Mouse (Mus musculus) left cerebral cortex, adult 18-20 months (tissue): ENCODE data around the gene Chd2. TPM values are rescaled to one million over a fixed set of nuclear protein-coding genes. Genes with fewer than 3 reads are reported as not detected.
A peak's percentile ranks its signal among the peaks of the same experiment; 100 is the strongest.
"Not testable (repeated sequence)": the region's sequence is repeated elsewhere in the genome, so short reads cannot be mapped to it uniquely, and the experiment has no call there.

ENCODE experiments used
- DNase-seq, 2 experiments: peaks; one replicate each; pipeline ENCODE4 v3.0.0; 2021 to 2022; ENCODE audit warnings: low spot score in 2 of 2, mixed read lengths in 1 of 2
- long read RNA-seq, 2 experiments: library from polyadenylated mRNA; stranded (forward); transcript quantifications; one replicate each; pipeline ENCODE4 v2.0.0; 2021
- total RNA-seq, 2 experiments: library from RNA; stranded (reverse); gene quantifications; 2 replicates each; pipeline ENCODE4 v1.2.3; 2021

The Chd2 gene
- total RNA-seq: 10 to 100 TPM; 50.2 to 57.2 TPM
- long read RNA-seq, experiment 1, partial matches to known transcripts: 0 of 10 reads
- long read RNA-seq, experiment 1, other reads (novel, unspliced or antisense): 5 of 10 reads
- long read RNA-seq, experiment 2, partial matches to known transcripts: 0 of 5 reads
- long read RNA-seq, experiment 2, other reads (novel, unspliced or antisense): 2 of 5 reads

GRCm38 (mm10) chr7:73541412-73542130 lies at the start of gene Chd2:
Gene Chd2, minus strand, starts transcription at chr7:73541830.
- peak; percentile 46 to 54 for DNase-seq

DNA sequence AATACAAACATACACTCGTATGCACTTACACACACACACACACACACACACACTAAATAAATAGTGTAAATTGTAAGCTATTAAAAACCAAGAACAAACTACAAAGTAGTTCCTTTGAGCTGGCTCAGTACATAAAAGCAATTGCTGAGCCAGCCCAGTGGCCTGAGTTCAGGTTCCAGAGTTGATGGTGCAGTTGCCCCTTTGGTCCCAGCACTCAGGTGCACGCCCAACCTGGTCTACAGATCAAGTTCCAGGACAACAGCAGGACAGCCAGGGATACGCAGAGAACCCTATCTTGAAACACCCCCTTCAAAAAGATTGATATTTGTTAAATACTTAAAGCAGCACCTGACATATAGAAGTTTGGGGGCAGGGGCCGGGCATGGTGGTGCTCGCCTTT lies 49.1 kb upstream of the Chd2 start:
- no peak for DNase-seq

DNA sequence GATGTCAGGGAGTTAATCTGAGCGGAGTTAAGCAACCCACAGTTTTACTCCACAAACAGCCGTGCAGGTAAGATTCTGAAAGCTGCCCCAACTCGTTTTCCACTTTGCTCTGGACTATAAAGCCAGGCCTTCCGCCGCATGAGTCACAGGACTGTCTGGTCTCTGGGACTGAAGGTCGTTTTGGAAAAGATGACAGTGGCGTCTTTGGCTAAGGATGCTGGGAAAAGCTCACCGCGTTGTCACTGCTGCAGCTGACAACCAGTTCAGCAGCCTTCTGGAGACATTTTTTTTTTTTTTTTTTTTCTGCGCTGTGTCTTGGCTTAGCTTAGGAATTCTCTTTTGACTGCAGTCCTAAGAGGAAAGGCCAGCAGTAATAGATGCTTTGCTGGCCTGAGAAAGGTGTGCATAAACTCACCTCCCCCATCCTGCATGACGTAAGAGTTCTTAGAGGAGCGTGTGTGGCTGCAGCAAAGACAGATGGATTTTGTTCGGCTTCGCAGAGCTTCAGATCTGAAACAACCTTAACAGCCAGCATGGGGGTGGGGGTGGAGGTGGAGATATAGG lies 47.7 kb upstream of the Chd2 start:
- DNase-seq: peak; percentile 28 to 45

GRCm38 (mm10) chr7:73588351-73588906 lies 46.8 kb upstream of the Chd2 start:
- DNase-seq: peak in 1 of 2 experiments; percentile 42

GRCm38 (mm10) chr7:73586717-73587116 lies 45.1 kb upstream of the Chd2 start:
- DNase-seq: peak; percentile 48 to 53

GRCm38 (mm10) chr7:73586206-73586605 lies 44.6 kb upstream of the Chd2 start:
- DNase-seq: no peak

GRCm38 (mm10) chr7:73585114-73586032 lies 43.7 kb upstream of the Chd2 start:
- no peak for DNase-seq

- DNase-seq: peak; percentile 38 to 48
These were observed 42.7 kb upstream of the Chd2 start for GRCm38 (mm10) chr7:73584009-73584995.

DNA sequence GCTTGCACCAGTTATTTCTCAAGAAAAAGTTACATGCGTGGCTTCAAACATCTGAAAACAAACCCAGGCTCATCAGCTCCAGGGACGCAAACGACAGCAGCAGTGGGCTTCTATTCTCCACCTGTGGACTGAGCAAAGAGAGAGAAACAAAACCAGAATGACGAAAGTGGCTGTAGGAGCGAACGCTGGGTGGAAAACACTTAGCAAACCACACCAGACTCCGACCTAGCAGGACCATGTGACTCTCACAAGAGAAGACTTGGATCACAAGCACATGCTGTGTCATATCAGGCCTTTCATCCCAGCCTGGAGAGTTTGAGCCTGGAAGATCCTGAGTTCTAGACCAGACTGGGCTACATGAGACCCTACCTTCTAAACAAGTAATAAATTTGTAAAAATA lies 41.8 kb upstream of the Chd2 start:
- no peak for DNase-seq

DNA sequence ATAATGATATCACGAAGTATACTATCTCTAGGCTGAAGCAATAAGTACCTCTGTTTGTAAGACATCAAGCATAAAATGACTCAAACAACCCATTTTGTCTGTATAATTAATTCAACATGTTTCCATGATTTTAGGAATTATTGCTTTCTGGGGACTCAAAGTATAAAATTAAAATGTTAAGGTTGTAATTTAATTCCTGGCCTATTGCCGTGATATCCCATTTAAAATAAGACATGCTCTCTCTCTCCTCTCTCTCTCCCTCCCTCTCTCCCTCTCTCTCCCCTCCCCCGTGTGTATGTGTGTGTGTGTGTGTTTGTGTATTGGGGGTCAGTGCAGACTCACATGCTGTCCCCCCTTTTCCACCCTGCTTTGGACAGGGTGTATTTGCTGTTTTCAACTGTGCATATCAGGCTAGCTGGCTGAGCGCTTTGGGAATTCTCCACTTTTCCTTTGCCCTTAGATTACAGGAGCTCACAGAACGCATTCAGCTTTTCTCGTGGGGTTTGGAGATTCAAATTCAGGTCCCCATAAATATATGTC lies 40.3 kb upstream of the Chd2 start:
- no peak for DNase-seq

DNA sequence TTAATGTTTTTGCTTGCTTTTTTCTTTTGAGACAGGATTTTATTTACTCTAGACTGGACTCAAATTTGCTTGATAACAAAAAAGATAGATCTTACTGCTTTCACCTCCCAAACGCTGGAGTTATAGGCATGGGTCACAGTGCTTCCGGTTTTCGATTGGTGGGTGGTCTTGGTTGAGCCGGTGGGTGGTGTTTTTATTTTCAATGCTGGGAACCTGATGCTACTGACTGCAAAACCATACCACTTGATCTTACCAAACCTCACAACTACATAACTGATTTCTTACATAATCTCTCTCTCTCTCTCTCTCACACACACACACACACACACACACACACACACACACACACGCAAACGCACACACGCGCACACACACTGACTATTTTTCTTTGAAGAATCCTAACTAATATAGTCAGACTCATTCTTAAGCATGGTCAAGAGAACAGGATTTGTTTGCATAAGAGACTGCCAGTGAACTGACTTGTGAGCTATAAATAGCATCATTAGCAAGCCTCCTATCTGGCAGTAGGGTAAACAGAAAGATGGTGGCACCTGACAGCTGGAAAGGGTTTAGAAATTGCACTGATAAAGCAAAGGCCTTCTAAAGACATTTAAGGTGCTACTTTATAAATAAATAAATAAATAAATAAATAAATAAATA lies 37.6 kb upstream of the Chd2 start:
- no peak for DNase-seq

- DNase-seq: no peak
These were observed 36.3 kb upstream of the Chd2 start for GRCm38 (mm10) chr7:73577888-73578421.

DNA sequence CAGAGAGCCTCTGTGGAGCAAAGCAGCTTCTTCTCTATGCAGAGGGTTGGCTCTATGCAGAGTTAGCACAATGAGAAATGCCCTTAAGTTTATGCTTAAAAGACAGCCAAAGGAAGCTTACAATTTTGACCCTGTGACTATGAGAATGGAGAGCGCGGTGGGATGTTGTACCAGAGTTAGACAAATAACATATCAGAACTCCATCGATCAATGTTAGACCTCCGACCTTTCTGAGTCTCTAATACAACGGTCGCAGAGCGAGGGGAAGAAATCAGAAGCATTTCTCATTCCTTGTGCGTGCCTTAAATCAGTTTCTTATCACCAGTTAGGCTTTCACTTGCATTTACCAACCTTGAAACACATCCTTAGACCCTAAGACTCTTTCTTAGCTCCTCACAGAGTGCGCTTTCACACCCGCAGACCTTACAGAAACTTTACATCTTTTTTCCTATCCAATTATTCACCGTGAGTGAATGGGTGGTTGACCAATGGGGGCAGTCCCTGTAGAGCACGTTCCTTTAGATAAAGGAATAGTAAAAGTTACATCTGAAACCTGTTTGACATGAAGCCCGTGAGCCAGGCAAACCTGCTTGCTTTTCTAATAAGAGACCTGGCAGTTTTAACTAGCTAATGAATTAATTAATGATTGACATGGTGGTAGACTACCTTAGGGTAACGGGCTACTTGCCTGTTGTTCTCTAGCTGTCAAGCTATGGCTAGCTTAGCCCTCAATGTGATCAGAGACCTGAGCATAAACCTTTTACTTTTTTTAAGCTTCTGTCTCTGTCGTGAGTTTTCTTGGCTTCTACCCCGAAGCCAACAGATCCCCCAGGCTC lies 34.7 kb upstream of the Chd2 start:
- DNase-seq: no peak

- no peak for DNase-seq
These were observed 33.6 kb upstream of the Chd2 start for GRCm38 (mm10) chr7:73575257-73575656.

GRCm38 (mm10) chr7:73574673-73575072 lies 33.0 kb upstream of the Chd2 start:
- DNase-seq: not testable (repeated sequence)

DNA sequence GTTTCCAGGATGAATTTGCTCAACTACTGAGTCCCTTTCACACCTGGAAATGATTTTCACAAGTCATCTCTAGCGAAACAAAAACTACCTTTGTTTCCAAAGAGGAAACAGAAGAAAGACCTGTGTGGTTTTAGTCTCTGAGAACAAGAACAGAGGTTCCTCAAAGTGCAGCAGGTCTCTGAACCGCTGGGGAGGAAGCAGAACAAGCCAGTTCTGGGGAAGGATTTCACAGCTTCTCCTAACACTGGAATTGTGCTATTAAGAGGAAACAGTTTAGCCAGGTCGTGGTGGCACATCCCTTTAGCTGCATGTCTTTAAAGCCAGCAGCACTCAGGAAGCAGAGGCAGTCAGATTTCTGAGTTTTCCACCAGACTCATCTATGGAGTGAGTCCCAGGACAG lies 30.9 kb upstream of the Chd2 start:
- no peak for DNase-seq

DNA sequence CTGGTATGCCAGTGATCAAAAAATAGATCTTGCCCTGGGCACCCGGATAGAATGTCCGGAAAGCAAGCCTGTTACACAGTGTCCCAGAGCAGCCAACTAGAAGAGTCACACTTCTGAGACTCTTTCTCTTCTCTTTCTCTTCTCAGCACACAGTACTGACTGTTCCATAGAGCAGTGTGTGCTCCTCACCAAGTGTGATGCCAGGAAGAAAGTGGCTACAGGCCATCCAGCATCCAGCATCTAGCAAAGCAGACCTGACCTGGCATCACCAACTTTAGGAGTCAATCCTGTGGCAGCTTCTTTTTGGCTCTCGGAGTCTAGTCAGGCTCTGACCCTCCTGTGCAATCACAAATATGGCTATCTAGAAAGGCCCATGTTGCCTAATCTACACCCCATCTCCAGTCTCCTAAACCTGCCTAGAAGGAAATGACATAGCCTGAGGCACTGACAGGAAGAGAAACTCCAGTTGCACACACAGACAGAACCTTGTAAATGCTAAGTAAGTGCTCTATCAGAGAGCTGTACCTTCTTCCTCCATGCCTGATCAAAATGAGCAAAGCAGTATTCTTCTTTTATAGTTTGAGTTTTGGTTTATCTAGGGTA lies 27.3 kb upstream of the Chd2 start:
- DNase-seq: no peak

GRCm38 (mm10) chr7:73567754-73568161 lies 26.1 kb upstream of the Chd2 start:
- DNase-seq: no peak
